ENCODE assay signal across 1 mouse cellular context in the genomic region with DNA sequence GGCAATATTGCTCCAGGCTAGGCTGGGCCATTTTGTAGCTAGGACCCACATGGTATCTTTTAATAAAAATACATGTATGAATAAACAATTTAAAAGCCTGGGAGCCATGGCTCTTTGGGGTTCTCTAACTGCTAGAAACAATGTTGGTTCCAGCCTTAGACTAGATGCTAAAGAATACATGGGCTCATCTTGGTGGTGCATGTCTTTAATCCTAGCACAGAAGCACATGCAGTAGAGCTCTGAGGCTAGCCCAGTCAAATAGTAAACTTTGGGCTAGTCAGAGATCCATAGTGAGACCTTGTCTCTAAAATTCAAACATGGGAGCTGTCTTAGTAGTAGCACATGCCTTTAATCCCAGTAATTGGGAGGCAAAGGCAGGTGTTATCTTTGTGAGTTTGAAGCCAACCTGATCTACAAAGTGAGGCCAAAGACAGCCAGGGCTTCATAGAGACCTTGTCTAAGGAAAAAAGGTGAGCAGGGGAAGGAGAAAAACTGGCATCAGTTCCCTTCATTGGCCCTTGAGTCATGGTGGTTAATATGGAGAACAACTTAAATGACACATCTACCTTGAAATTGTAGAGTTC.
TF ChIP-seq lines count a peak whose summit lies in the region.

No protein-coding gene starts in this region.

TF ChIP-seq in MEL, 35 proteins besides CTCF, POLR2A, EP300 and RAD21 (continued from another document):
- TF ChIP-seq ELF1 (IDR thresholded peaks at IDR 0.05; ENCODE audit: low read depth, low read length) (no peak), MYB (IDR thresholded peaks at IDR 0.05; ENCODE audit: low read depth, low read length) (peak; percentile 11; the same call in 1 of the 2 replicates), HCFC1 (IDR thresholded peaks at IDR 0.05; ENCODE audit: low read depth, low read length) (no peak), BHLHE40 (IDR thresholded peaks at IDR 0.05; ENCODE audit: borderline replicate concordance, low read depth, low read length) (no peak), KAT2A (conservative IDR thresholded peaks at IDR 0.05; ENCODE audit: low read depth, low read length) (no peak), POLR2AphosphoS5 (IDR thresholded peaks at IDR 0.05; ENCODE audit: borderline replicate concordance, low read depth, low read length) (no peak), MAFK (IDR thresholded peaks at IDR 0.05; ENCODE audit: borderline replicate concordance, low read depth, low read length) (0 out of 2 replicates have a peak, but pooled peaks have one; percentile 20), MEF2A (IDR thresholded peaks at IDR 0.05; ENCODE audit: extremely low read depth, insufficient replicate concordance, low read depth, low read length, poor library complexity, severe bottlenecking) (no peak), CHD2 (IDR thresholded peaks at IDR 0.05; ENCODE audit: low read length) (peak; percentile 8; the same call in 1 of the 2 replicates), TCF12 (IDR thresholded peaks at IDR 0.05; ENCODE audit: low read depth, low read length) (no peak), MAX (IDR thresholded peaks at IDR 0.05; ENCODE audit: low read length) (peak; percentile 49), CHD1 (IDR thresholded peaks at IDR 0.05; ENCODE audit: low read depth, low read length) (no peak), TAL1 (IDR thresholded peaks at IDR 0.05; ENCODE audit: low read length) (no peak), TBP (IDR thresholded peaks at IDR 0.05; ENCODE audit: low read depth, low read length) (no peak), GABPA (IDR thresholded peaks at IDR 0.05; ENCODE audit: low read depth, low read length) (no peak), NRF1 (IDR thresholded peaks at IDR 0.05; ENCODE audit: insufficient read depth, low read depth, low read length, poor library complexity, severe bottlenecking) (no peak), GATA1 (IDR thresholded peaks at IDR 0.05; ENCODE audit: low read depth, low read length) (no peak), E2F4 (IDR thresholded peaks at IDR 0.05; ENCODE audit: borderline replicate concordance, low read depth, low read length) (no peak), SIN3A (IDR thresholded peaks at IDR 0.05; ENCODE audit: low read length) (no peak), ZMIZ1 (IDR thresholded peaks at IDR 0.05; ENCODE audit: low read depth, low read length) (peak; percentile 80; the same call in 1 of the 2 replicates), POLR2AphosphoS2 (IDR thresholded peaks at IDR 0.05; ENCODE audit: low read length) (peak; percentile 96), NELFE (IDR thresholded peaks at IDR 0.05; ENCODE audit: low read depth, low read length) (no peak)
